Mouse (Mus musculus) hindbrain, postnatal 0 days (tissue): Measurements from ENCODE around the gene Chn2. TPM values are rescaled to one million over a fixed set of nuclear protein-coding genes. Genes with fewer than 3 reads are reported as not detected.

ENCODE experiments used
- ATAC-seq: fragments of 200-750 bp; cut with Nextera tagmentation; 2 replicates; pipeline ENCODE4 v1.8.0; 2017; ENCODE audit warnings: mild to moderate bottlenecking, moderate TSS enrichment, moderate library complexity
- DNase-seq: peaks from one replicate; pipeline ENCODE4 v3.0.0-alpha.2; 2015; ENCODE audit warnings: low spot score
- H3K27ac ChIP-seq: fragments of 300-500 bp; sonication (generic); 2 replicates; pipeline ENCODE4 v1.5.1; 2014; ENCODE audit warnings: mild to moderate bottlenecking
- H3K27me3 ChIP-seq: fragments of 300-500 bp; sonication (generic); 2 replicates; pipeline ENCODE4 v1.6.1; 2014; ENCODE audit warnings: low read length, mixed read lengths; ENCODE audit not compliant: insufficient read depth
- H3K36me3 ChIP-seq: fragments of 300-500 bp; sonication (generic); 2 replicates; pipeline ENCODE4 v1.6.1; 2014; ENCODE audit warnings: low read length, mixed read lengths; ENCODE audit not compliant: insufficient read depth
- H3K4me1 ChIP-seq: fragments of 300-500 bp; sonication (generic); 2 replicates; pipeline ENCODE4 v1.6.1; 2014; ENCODE audit warnings: antibody characterized with exemption, low read length, mixed read lengths; ENCODE audit not compliant: insufficient read depth
- H3K4me2 ChIP-seq: fragments of 300-500 bp; sonication (generic); 2 replicates; pipeline ENCODE4 v1.6.1; 2014; ENCODE audit warnings: low read depth, mild to moderate bottlenecking, low read length, moderate library complexity, mixed read lengths
- H3K4me3 ChIP-seq: fragments of 300-500 bp; sonication (generic); 2 replicates; pipeline ENCODE4 v1.5.1; 2014; ENCODE audit warnings: low read length
- H3K9ac ChIP-seq: fragments of 300-500 bp; sonication (generic); replicated peaks from 2 replicates; pipeline ENCODE4 v1.6.1; 2014; ENCODE audit warnings: mild to moderate bottlenecking, low read length, moderate library complexity, mixed read lengths
- H3K9me3 ChIP-seq: fragments of 300-500 bp; sonication (generic); 2 replicates; pipeline ENCODE4 v1.6.1; 2016; ENCODE audit warnings: low read length, mixed read lengths
- CTCF ChIP-seq: IDR thresholded peaks from 2 replicates; pipeline ENCODE4 v1.5.1; 2016; ENCODE audit warnings: antibody characterized with exemption, control low read depth, low read depth
- WGBS: fragments of 180-500 bp; shearing (Covaris S2); extraction: QIAGEN DNeasy Blood & Tissue Kit; methylation state at CpG from one replicate; pipeline ENCODE4 v1.1.7; 2014; 5-methylcytosine and 5-hydroxymethylcytosine counted together
- polyA plus RNA-seq: library from polyadenylated mRNA; unstranded; fragments of >200 nt; fragmentation: Nextera tagmentation; extraction: Ambion mirVana; gene quantifications from 2 replicates; pipeline ENCODE4 v1.2.1, GENCODE M21; 2015
- total RNA-seq: library from RNA; depleted of rRNA; stranded (reverse); fragments of >200 nt; gene quantifications from 2 replicates; pipeline ENCODE4 v1.2.3, GENCODE M21; 2014

The Chn2 gene
- total and polyA plus RNA-seq, 2 experiments from 2014 or later: 21.2 to 43.8 TPM

- no peak for TF ChIP-seq CTCF
- ATAC-seq (no peak), DNase-seq (no peak)
- Histone ChIP-seq H3K9me3 (no peaks in the 10 kb centered on the region), H3K27me3 (no peaks in the 10 kb centered on the region), H3K4me1 (no peaks in the 10 kb centered on the region), H3K4me3 (no peak overlapping the region), H3K36me3 (no peaks in the 10 kb centered on the region), H3K9ac (no peak overlapping the region), H3K27ac (no peak overlapping the region), H3K4me2 (no peak overlapping the region)
- 47% methylated on average over 6 of the region's 6 CpGs for WGBS
Observed at GRCm38 (mm10) chr6:54096147-54096761, 56.9 kb downstream of the Chn2 start.

- no peaks in the 10 kb centered on the region for H3K36me3 ChIP-seq
- no peak for ATAC-seq
- H3K4me3 ChIP-seq: no peak overlapping the region
- WGBS: 17% methylated on average over 7 of the region's 7 CpGs
- no peak for TF ChIP-seq CTCF
- H3K27me3 ChIP-seq: no peaks in the 10 kb centered on the region
- H3K27ac ChIP-seq: no peak overlapping the region
- H3K9ac ChIP-seq: no peak overlapping the region
- no peaks in the 10 kb centered on the region for H3K9me3 ChIP-seq
- H3K4me2 ChIP-seq: no peak overlapping the region
- no peaks in the 10 kb centered on the region for H3K4me1 ChIP-seq
- DNase-seq: no peak
Observed at GRCm38 (mm10) chr6:54096836-54097235, 57.5 kb downstream of the Chn2 start.

GRCm38 (mm10) chr6:54098339-54098738 lies 59.0 kb downstream of the Chn2 start:
- H3K9me3 ChIP-seq: no peaks in the 10 kb centered on the region
- no peaks in the 10 kb centered on the region for H3K4me1 ChIP-seq
- no peak overlapping the region for H3K27ac ChIP-seq
- WGBS: 95% methylated on average over 6 of the region's 6 CpGs
- H3K4me2 ChIP-seq: no peak overlapping the region
- no peak for TF ChIP-seq CTCF
- DNase-seq: no peak
- H3K36me3 ChIP-seq: no peaks in the 10 kb centered on the region
- ATAC-seq: no peak
- H3K4me3 ChIP-seq: no peak overlapping the region
- H3K27me3 ChIP-seq: no peaks in the 10 kb centered on the region
- H3K9ac ChIP-seq: no peak overlapping the region

- H3K4me1 ChIP-seq: no peaks in the 10 kb centered on the region
- ATAC-seq (no peak), DNase-seq (peak; percentile 4)
- no peaks in the 10 kb centered on the region for H3K36me3 ChIP-seq
- H3K4me3 ChIP-seq: no peak overlapping the region
- H3K27ac ChIP-seq: no peak overlapping the region
- H3K4me2 ChIP-seq: no peak overlapping the region
- 58% methylated on average over 6 of the region's 6 CpGs for WGBS
- H3K9me3 ChIP-seq: no peaks in the 10 kb centered on the region
- no peak overlapping the region for H3K9ac ChIP-seq
- no peak for TF ChIP-seq CTCF
- no peaks in the 10 kb centered on the region for H3K27me3 ChIP-seq
Observed at GRCm38 (mm10) chr6:54099659-54100058, 60.3 kb downstream of the Chn2 start.

GRCm38 (mm10) chr6:54102210-54102609 lies 62.9 kb downstream of the Chn2 start:
- H3K9me3 ChIP-seq: no peaks in the 10 kb centered on the region
- no peaks in the 10 kb centered on the region for H3K36me3 ChIP-seq
- ATAC-seq (no peak), DNase-seq (no peak)
- no peak overlapping the region for H3K27ac ChIP-seq
- H3K27me3 ChIP-seq: no peaks in the 10 kb centered on the region
- H3K4me2 ChIP-seq: no peak overlapping the region
- WGBS: 79% methylated on average over 4 of the region's 4 CpGs
- H3K9ac ChIP-seq: no peak overlapping the region
- H3K4me1 ChIP-seq: peaks cover 7% of the 10 kb centered on the region
- no peak overlapping the region for H3K4me3 ChIP-seq
- TF ChIP-seq CTCF: no peak

GRCm38 (mm10) chr6:54103276-54103975 lies 64.1 kb downstream of the Chn2 start:
- H3K9ac ChIP-seq: no peak overlapping the region
- no peaks in the 10 kb centered on the region for H3K9me3 ChIP-seq
- no peaks in the 10 kb centered on the region for H3K36me3 ChIP-seq
- no peak overlapping the region for H3K4me2 ChIP-seq
- H3K4me1 ChIP-seq: peaks cover 7% of the 10 kb centered on the region
- no peak overlapping the region for H3K27ac ChIP-seq
- H3K4me3 ChIP-seq: no peak overlapping the region
- H3K27me3 ChIP-seq: no peaks in the 10 kb centered on the region
- DNase-seq (peak; percentile 30), ATAC-seq (no peak)
- WGBS: 72% methylated on average over 9 of the region's 9 CpGs
- no peak for TF ChIP-seq CTCF

GRCm38 (mm10) chr6:54111416-54111984 lies 72.1 kb downstream of the Chn2 start:
- no peaks in the 10 kb centered on the region for H3K27me3 ChIP-seq
- no peaks in the 10 kb centered on the region for H3K36me3 ChIP-seq
- no peak overlapping the region for H3K4me3 ChIP-seq
- no peak overlapping the region for H3K27ac ChIP-seq
- ATAC-seq (no peak), DNase-seq (peak; percentile 71)
- H3K4me2 ChIP-seq: no peak overlapping the region
- TF ChIP-seq CTCF: no peak
- 23% methylated on average over 4 of the region's 4 CpGs for WGBS
- no peaks in the 10 kb centered on the region; the same call in 1 of the 2 replicates for H3K4me1 ChIP-seq
- H3K9ac ChIP-seq: no peak overlapping the region
- no peaks in the 10 kb centered on the region for H3K9me3 ChIP-seq
